Mouse (Mus musculus) midbrain, embryonic 14.5 days (tissue): ENCODE results near the gene Mapk1ip1. TPM values are rescaled to one million over a fixed set of nuclear protein-coding genes. Genes with fewer than 3 reads are reported as not detected.
A peak's percentile ranks its signal among the peaks of the same experiment; 100 is the strongest.

Experiments
- ATAC-seq: fragments of 200-750 bp; cut with Nextera tagmentation; 2 replicates; pipeline ENCODE4 v1.8.0; 2017; ENCODE audit warnings: moderate number of reproducible peaks, moderate library complexity; ENCODE audit not compliant: low FRiP score, low TSS enrichment
- DNase-seq: peaks from one replicate; pipeline ENCODE4 v3.0.0-alpha.2; 2015
- H3K27ac ChIP-seq: fragments of 300-500 bp; sonication (generic); replicated peaks from 2 replicates; pipeline ENCODE4 v1.5.1; 2014; ENCODE audit warnings: mild to moderate bottlenecking, low read depth, low read length, moderate library complexity
- H3K27me3 ChIP-seq: fragments of 300-500 bp; sonication (generic); 2 replicates; pipeline ENCODE4 v1.6.1; 2014; ENCODE audit warnings: low read length, control low read depth, mixed read lengths; ENCODE audit not compliant: control insufficient read depth, insufficient read depth
- H3K36me3 ChIP-seq: fragments of 300-500 bp; sonication (generic); 2 replicates; pipeline ENCODE4 v1.6.1; 2014; ENCODE audit warnings: low read length, control low read depth; ENCODE audit not compliant: control insufficient read depth, insufficient read depth
- H3K4me1 ChIP-seq: fragments of 300-500 bp; sonication (generic); 2 replicates; pipeline ENCODE4 v1.6.1; 2014; ENCODE audit warnings: mild to moderate bottlenecking, antibody characterized with exemption, low read length, control low read depth; ENCODE audit not compliant: control insufficient read depth, insufficient read depth
- H3K4me2 ChIP-seq: fragments of 300-500 bp; sonication (generic); 2 replicates; pipeline ENCODE4 v1.6.1; 2014; ENCODE audit warnings: mild to moderate bottlenecking, low read length, moderate library complexity
- H3K4me3 ChIP-seq: fragments of 300-500 bp; sonication (generic); replicated peaks from 2 replicates; pipeline ENCODE4 v1.5.1; 2014; ENCODE audit warnings: low read depth, low read length
- H3K9ac ChIP-seq: fragments of 300-500 bp; sonication (generic); replicated peaks from 2 replicates; pipeline ENCODE4 v1.6.1; 2014; ENCODE audit warnings: mild to moderate bottlenecking, low read length, moderate library complexity
- H3K9me3 ChIP-seq: fragments of 300-500 bp; sonication (generic); 2 replicates; pipeline ENCODE4 v1.6.1; 2016; ENCODE audit warnings: low read length, control low read depth, mixed read lengths; ENCODE audit not compliant: control insufficient read depth
- WGBS: fragments of 180-500 bp; shearing (Covaris S2); extraction: QIAGEN DNeasy Blood & Tissue Kit; methylation state at CpG from one replicate; pipeline ENCODE4 v1.1.7; 2014; 5-methylcytosine and 5-hydroxymethylcytosine counted together
- polyA plus RNA-seq: library from polyadenylated mRNA; unstranded; fragments of >200 nt; fragmentation: Nextera tagmentation; extraction: Ambion mirVana; gene quantifications from 2 replicates; pipeline ENCODE4 v1.2.1, GENCODE M21; 2014

Mapk1ip1 gene
- polyA plus RNA-seq, 1 experiment from 2014 or later = 29.4 TPM

- Histone ChIP-seq H3K4me2 (no peak overlapping the region), H3K4me1 (no peaks in the 10 kb centered on the region), H3K9me3 (no peaks in the 10 kb centered on the region), H3K9ac (no peak overlapping the region), H3K27ac (no peak overlapping the region), H3K36me3 (peaks cover 30% of the 10 kb centered on the region), H3K27me3 (no peaks in the 10 kb centered on the region), H3K4me3 (no peak overlapping the region)
- ATAC-seq (no peak), DNase-seq (no peak)
- WGBS = 92% methylated on average over 3 of the region's 3 CpGs
These were observed 18.0 kb upstream of the Mapk1ip1 start for GRCm38 (mm10) chr7:138863950-138864572.

GRCm38 (mm10) chr7:138856670-138857069 lies 10.6 kb upstream of the Mapk1ip1 start:
- Histone ChIP-seq H3K27me3 (no peaks in the 10 kb centered on the region), H3K4me2 (no peak overlapping the region), H3K9me3 (no peaks in the 10 kb centered on the region), H3K27ac (no peak overlapping the region), H3K9ac (no peak overlapping the region), H3K4me3 (no peak overlapping the region), H3K36me3 (peaks cover 48% of the 10 kb centered on the region), H3K4me1 (no peaks in the 10 kb centered on the region)
- DNase-seq = no peak
- 59% methylated on average over 2 of the region's 2 CpGs for WGBS
- ATAC-seq = no peak

- no peaks in the 10 kb centered on the region for H3K27me3 ChIP-seq
- H3K4me3 ChIP-seq = no peak overlapping the region
- no peaks in the 10 kb centered on the region for H3K9me3 ChIP-seq
- H3K4me2 ChIP-seq = no peak overlapping the region
- WGBS = over 99% methylated on average over 2 of the region's 2 CpGs
- H3K27ac ChIP-seq = no peak overlapping the region
- ATAC-seq = no peak
- H3K4me1 ChIP-seq = peaks cover 5% of the 10 kb centered on the region; the same call in 1 of the 2 replicates
- peaks cover 55% of the 10 kb centered on the region for H3K36me3 ChIP-seq
- DNase-seq = no peak
- no peak overlapping the region for H3K9ac ChIP-seq
These were observed 8.1 kb upstream of the Mapk1ip1 start for GRCm38 (mm10) chr7:138854201-138854600.

- H3K9ac ChIP-seq = no peak overlapping the region
- no peak overlapping the region for H3K27ac ChIP-seq
- H3K4me3 ChIP-seq = no peak overlapping the region
- 93% methylated on average over 4 of the region's 4 CpGs for WGBS
- H3K4me2 ChIP-seq = no peak overlapping the region
- ATAC-seq = no peak
- no peaks in the 10 kb centered on the region for H3K27me3 ChIP-seq
- H3K9me3 ChIP-seq = no peaks in the 10 kb centered on the region
- H3K36me3 ChIP-seq = peaks cover 55% of the 10 kb centered on the region
- peaks cover 9% of the 10 kb centered on the region for H3K4me1 ChIP-seq
- DNase-seq = no peak
These were observed 7.5 kb upstream of the Mapk1ip1 start for GRCm38 (mm10) chr7:138853417-138854031.

GRCm38 (mm10) chr7:138850083-138850482 lies 4.0 kb upstream of the Mapk1ip1 start:
- Histone ChIP-seq H3K27me3 (no peaks in the 10 kb centered on the region), H3K4me1 (peaks cover 27% of the 10 kb centered on the region), H3K9me3 (no peaks in the 10 kb centered on the region), H3K9ac (no peak overlapping the region), H3K36me3 (peaks cover 43% of the 10 kb centered on the region), H3K4me2 (no peak overlapping the region), H3K4me3 (no peak overlapping the region), H3K27ac (no peak overlapping the region)
- ATAC-seq (no peak), DNase-seq (no peak)

- peak overlapping the region; percentile 99; the same call in 1 of the 2 replicates for H3K4me3 ChIP-seq
- peak overlapping the region; percentile 97; the same call in 1 of the 2 replicates for H3K9ac ChIP-seq
- H3K36me3 ChIP-seq = peaks cover 30% of the 10 kb centered on the region
- no peak for ATAC-seq
- no peaks in the 10 kb centered on the region for H3K9me3 ChIP-seq
- no peaks in the 10 kb centered on the region for H3K27me3 ChIP-seq
- peak overlapping the region; percentile 78 for H3K4me2 ChIP-seq
- peaks cover 44% of the 10 kb centered on the region for H3K4me1 ChIP-seq
- no peak overlapping the region for H3K27ac ChIP-seq
- no peak for DNase-seq
- 83% methylated on average over 7 of the region's 7 CpGs for WGBS
These were observed 2.2 kb upstream of the Mapk1ip1 start for GRCm38 (mm10) chr7:138848028-138848920.

GRCm38 (mm10) chr7:138847316-138848027 lies 1.4 kb upstream of the Mapk1ip1 start:
- H3K9me3 ChIP-seq = no peaks in the 10 kb centered on the region
- WGBS = 50% methylated on average over 13 of the region's 13 CpGs
- H3K36me3 ChIP-seq = peaks cover 23% of the 10 kb centered on the region
- peak overlapping the region; percentile 99 for H3K4me3 ChIP-seq
- peak overlapping the region; percentile 78 for H3K4me2 ChIP-seq
- no peak for ATAC-seq
- peak overlapping the region; percentile 97 for H3K9ac ChIP-seq
- peak; percentile 17 for DNase-seq
- H3K27me3 ChIP-seq = no peaks in the 10 kb centered on the region
- H3K27ac ChIP-seq = no peak overlapping the region
- H3K4me1 ChIP-seq = peaks cover 44% of the 10 kb centered on the region

- peak overlapping the region; percentile 78 for H3K4me2 ChIP-seq
- no peaks in the 10 kb centered on the region for H3K27me3 ChIP-seq
- peaks cover 14% of the 10 kb centered on the region for H3K36me3 ChIP-seq
- ATAC-seq (peak; percentile 79), DNase-seq (no peak)
- H3K4me1 ChIP-seq = peaks cover 44% of the 10 kb centered on the region
- peak overlapping the region; percentile 91 for H3K27ac ChIP-seq
- peak overlapping the region; percentile 99 for H3K4me3 ChIP-seq
- under 1% methylated on average over 54 of the region's 61 CpGs for WGBS
- H3K9me3 ChIP-seq = no peaks in the 10 kb centered on the region
- peak overlapping the region; percentile 97 for H3K9ac ChIP-seq
These were observed 474 bp upstream of the Mapk1ip1 start for GRCm38 (mm10) chr7:138846502-138846991.
